Mouse (Mus musculus) small intestine, adult 2 months (tissue): ENCODE data around the gene Gfy.

Experiments
- CTCF ChIP-seq: fragments of 200-500 bp; IDR thresholded peaks from 2 replicates; pipeline ENCODE4 v1.5.1; 2012; ENCODE audit warnings: low read depth, mild to moderate bottlenecking, control low read depth, inconsistent platforms, low read length, moderate library complexity, mixed read lengths; ENCODE audit not compliant: insufficient replicate concordance, insufficient read length; ENCODE audit errors: extremely low read depth
- POLR2A ChIP-seq: fragments of 200-500 bp; IDR thresholded peaks from 2 replicates; pipeline ENCODE4 v1.6.1; 2012; ENCODE audit warnings: low read depth, mild to moderate bottlenecking, control low read depth, inconsistent platforms, low read length, moderate library complexity

GRCm38 (mm10) chr7:45211851-45212251, 32.5 kb upstream of the Gfy start, which contains the start of gene Dkkl1:
- TF ChIP-seq POLR2A: no peak
- TF ChIP-seq CTCF: no peak
